Mouse (Mus musculus): ENCODE results near the gene Cdhr4.

DNA sequence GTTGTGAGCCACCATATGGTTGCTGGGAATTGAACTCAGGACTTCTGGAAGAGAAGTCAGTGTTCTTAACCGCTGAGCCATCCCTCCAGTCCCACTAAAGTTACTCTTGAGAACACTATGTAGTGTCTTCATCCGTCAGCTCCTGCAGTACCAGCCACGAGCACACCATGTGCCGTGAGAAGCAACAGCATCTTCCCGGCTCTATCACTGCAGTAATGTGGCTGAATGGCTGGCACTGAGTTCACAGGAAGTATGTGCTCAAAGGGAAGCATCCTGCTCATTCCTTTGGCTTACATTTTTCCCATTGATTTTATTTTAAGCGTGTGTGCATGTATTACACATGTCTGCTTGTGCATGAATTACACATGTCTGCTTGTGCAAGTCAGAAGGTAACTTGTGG lies 24.9 kb upstream of the Cdhr4 start:
- TF ChIP-seq POLR2A (IDR thresholded peaks at IDR 0.05; ENCODE audit: control insufficient read depth, extremely low read depth, insufficient read depth, low read length, poor library complexity): no peak
- no peak for TF ChIP-seq CTCF (IDR thresholded peaks at IDR 0.05; ENCODE audit: borderline replicate concordance, control insufficient read depth, extremely low read depth, insufficient read depth, low read length, poor library complexity)

Measured in thymus, adult 2 months (tissue).